Mouse (Mus musculus) liver, adult 2 months (tissue): ENCODE measurements around the gene Hdac4. TPM values are rescaled to one million over a fixed set of nuclear protein-coding genes. Genes with fewer than 3 reads are reported as not detected.

Experiments used
- DNase-seq: peaks from one replicate; pipeline ENCODE4 v3.0.0-alpha.2; 2011; ENCODE audit warnings: low read depth, low spot score; ENCODE audit errors: extremely low read depth
- H3K27ac ChIP-seq: fragments of 200-500 bp; replicated peaks from 2 replicates; pipeline ENCODE4 v1.5.1; 2012; ENCODE audit warnings: low read depth, mild to moderate bottlenecking, control low read depth, inconsistent platforms, low read length; ENCODE audit not compliant: insufficient read depth
- H3K27me3 ChIP-seq: fragments of 200-500 bp; 2 replicates; pipeline ENCODE4 v1.6.1; 2012; ENCODE audit warnings: mild to moderate bottlenecking, moderate library complexity, low read length, inconsistent platforms; ENCODE audit not compliant: control insufficient read depth, insufficient read depth
- H3K36me3 ChIP-seq: fragments of 200-500 bp; 2 replicates; pipeline ENCODE4 v1.6.1; 2012; ENCODE audit warnings: low read length, inconsistent platforms; ENCODE audit not compliant: control insufficient read depth, insufficient read depth
- H3K4me1 ChIP-seq: fragments of 200-500 bp; 2 replicates; pipeline ENCODE4 v1.6.1; 2011; ENCODE audit warnings: low read length; ENCODE audit not compliant: control insufficient read depth, insufficient read depth
- H3K4me3 ChIP-seq: fragments of 200-500 bp; 2 replicates; pipeline ENCODE4 v1.5.1; 2011; ENCODE audit warnings: low read depth, mild to moderate bottlenecking, control low read depth, low read length, moderate library complexity; ENCODE audit not compliant: insufficient read depth
- H3K79me2 ChIP-seq: fragments of 200-500 bp; 2 replicates; pipeline ENCODE4 v1.6.1; 2012; ENCODE audit warnings: inconsistent platforms, mild to moderate bottlenecking, low read length, moderate library complexity; ENCODE audit not compliant: control insufficient read depth, insufficient read depth
- H3K9ac ChIP-seq: fragments of 200-500 bp; 2 replicates; pipeline ENCODE4 v1.6.1; 2012; ENCODE audit warnings: low read depth, mild to moderate bottlenecking, control low read depth, inconsistent platforms, low read length
- CTCF ChIP-seq: fragments of 200-500 bp; IDR thresholded peaks from 2 replicates; pipeline ENCODE4 v1.5.1; 2011; ENCODE audit warnings: low read depth, low read length, control low read depth
- POLR2A ChIP-seq: fragments of 200-500 bp; IDR thresholded peaks from 2 replicates; pipeline ENCODE4 v1.6.1; 2011; ENCODE audit warnings: low read length, control low read depth; ENCODE audit not compliant: insufficient read depth; ENCODE audit errors: extremely low read depth
- WGBS: fragments of 180-500 bp; shearing (Covaris S2); methylation state at CpG from one replicate; pipeline ENCODE4 v1.1.7; 2018; 5-methylcytosine and 5-hydroxymethylcytosine counted together
- polyA plus RNA-seq: library from polyadenylated mRNA; depleted of rRNA; stranded (reverse); fragments of >200 nt; gene quantifications from 2 replicates; pipeline ENCODE4 v1.2.3, GENCODE M21; 2012
- total RNA-seq: library from RNA; depleted of rRNA; stranded (reverse); fragments of >200 nt; gene quantifications from 2 replicates; pipeline ENCODE4 v1.2.3, GENCODE M21; 2014

Hdac4 gene
- total and polyA plus RNA-seq, 2 experiments, result 5.3 to 5.7 TPM

GRCm38 (mm10) chr1:92107996-92108395 is 87.5 kb downstream of the Hdac4 start:
- no peaks in the 10 kb centered on the region for H3K27me3 ChIP-seq
- DNase-seq, result no peak
- TF ChIP-seq POLR2A (no peak), CTCF (no peak)
- peaks cover 27% of the 10 kb centered on the region; the same call in 1 of the 2 replicates for H3K79me2 ChIP-seq
- no peak overlapping the region for H3K9ac ChIP-seq
- no peak overlapping the region for H3K27ac ChIP-seq
- H3K4me1 ChIP-seq, result peaks cover 7% of the 10 kb centered on the region
- no peak overlapping the region for H3K4me3 ChIP-seq
- WGBS, result 91% methylated on average over 2 of the region's 2 CpGs
- no peaks in the 10 kb centered on the region for H3K36me3 ChIP-seq

DNA sequence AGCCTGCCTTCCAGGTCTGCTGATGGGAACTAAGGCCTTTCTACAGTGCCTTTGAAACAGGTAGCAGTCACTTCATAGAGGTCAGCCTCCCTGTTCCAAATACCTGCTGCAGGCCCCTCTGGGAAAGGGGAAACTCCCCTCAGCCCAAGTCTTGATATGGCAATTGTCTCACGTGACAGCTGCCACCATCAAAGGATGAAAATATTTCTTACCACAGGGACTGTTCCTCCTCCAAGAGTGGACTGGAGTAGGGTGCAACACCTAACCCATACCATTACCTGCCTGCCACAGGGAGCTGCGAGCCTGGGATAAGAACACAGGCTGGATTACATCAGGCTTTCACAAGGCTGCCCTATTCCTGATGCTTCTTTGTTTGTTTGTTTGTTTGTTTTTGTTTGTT is 88.0 kb downstream of the Hdac4 start:
- H3K79me2 ChIP-seq, result peaks cover 27% of the 10 kb centered on the region; the same call in 1 of the 2 replicates
- peaks cover 4% of the 10 kb centered on the region for H3K4me1 ChIP-seq
- H3K36me3 ChIP-seq, result no peaks in the 10 kb centered on the region
- WGBS, result 98% methylated on average over 2 of the region's 2 CpGs
- H3K4me3 ChIP-seq, result no peak overlapping the region
- no peak overlapping the region for H3K9ac ChIP-seq
- no peak for DNase-seq
- no peaks in the 10 kb centered on the region for H3K27me3 ChIP-seq
- no peak overlapping the region for H3K27ac ChIP-seq
- TF ChIP-seq POLR2A, result no peak
- no peak for TF ChIP-seq CTCF

DNA sequence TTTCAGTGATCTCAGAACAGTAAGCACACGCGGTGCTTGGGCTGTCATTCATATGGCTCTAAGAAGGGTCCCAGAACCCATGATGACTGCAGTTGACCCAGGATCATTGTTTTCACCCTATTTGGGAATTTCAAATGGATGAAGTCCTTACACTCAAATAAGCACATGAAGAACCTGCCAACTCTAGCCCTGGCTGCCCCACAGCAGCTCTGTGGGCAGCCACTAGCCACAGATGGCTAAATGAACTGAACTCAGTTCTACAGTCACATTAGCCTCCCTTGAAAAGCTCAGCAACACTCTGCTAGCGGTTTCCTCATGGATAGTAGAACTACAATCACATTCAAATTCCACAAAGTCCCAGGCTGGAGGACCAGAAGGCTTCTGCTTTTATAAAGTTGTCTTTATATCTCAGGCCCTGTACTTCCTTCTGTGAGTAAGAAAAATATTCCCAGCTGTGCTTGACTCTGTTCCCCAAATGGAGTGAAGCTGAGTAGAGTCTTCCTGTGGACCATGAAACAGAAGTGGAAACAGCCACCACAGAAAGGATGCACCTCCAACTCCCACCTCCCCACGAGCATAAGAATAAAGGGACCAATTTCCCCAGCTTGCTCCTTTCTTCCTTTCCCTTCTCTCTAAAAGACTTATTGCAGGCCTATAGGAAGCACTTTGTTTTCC is 88.9 kb downstream of the Hdac4 start:
- no peak for DNase-seq
- Histone ChIP-seq H3K9ac (no peak overlapping the region), H3K27ac (no peak overlapping the region), H3K4me1 (peaks cover 2% of the 10 kb centered on the region), H3K79me2 (peaks cover 21% of the 10 kb centered on the region; the same call in 1 of the 2 replicates), H3K4me3 (no peak overlapping the region), H3K27me3 (no peaks in the 10 kb centered on the region), H3K36me3 (no peaks in the 10 kb centered on the region)
- TF ChIP-seq CTCF, result no peak
- TF ChIP-seq POLR2A, result no peak
- 93% methylated on average over 4 of the region's 4 CpGs for WGBS

DNA sequence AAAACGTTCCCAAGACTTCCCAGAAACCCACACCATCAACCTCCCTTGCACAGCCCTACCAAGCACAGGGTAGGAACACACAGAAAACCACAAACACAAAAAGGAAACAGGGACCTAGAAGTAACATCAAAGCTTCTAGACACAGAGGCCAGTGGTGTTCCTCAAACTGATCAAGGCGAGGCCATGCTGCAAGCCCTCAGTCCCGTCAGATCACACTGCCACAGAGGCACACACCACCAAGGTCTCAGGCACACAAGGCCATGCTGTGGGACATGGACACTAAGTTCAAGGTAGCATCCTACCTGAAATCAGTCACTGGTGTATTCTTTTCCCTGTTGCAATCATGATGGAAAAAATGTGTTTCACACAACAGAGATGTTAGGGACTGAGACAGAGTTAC is 90.8 kb downstream of the Hdac4 start:
- TF ChIP-seq CTCF, result no peak
- no peak for TF ChIP-seq POLR2A

DNA sequence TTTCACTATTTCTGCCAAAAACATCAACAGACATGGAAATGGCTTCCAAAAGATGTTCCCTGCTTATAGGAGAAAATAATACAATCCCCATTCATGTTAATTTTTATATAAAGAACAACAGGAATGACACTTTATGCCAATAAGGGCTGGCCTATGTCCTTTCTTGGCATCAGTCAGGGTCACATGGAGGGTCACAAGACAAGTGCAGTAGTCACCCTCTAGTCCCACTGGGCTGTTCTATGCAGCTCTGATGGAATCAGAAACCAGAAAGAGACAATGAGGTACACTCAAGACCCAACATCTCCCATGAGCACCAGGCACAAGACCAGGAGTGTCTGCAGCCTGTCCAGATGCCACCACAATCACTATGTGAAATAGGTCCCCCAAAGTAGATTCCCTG is 91.5 kb downstream of the Hdac4 start:
- H3K36me3 ChIP-seq, result no peaks in the 10 kb centered on the region
- no peak overlapping the region for H3K27ac ChIP-seq
- H3K4me3 ChIP-seq, result no peak overlapping the region
- peaks cover 15% of the 10 kb centered on the region; the same call in 1 of the 2 replicates for H3K79me2 ChIP-seq
- TF ChIP-seq POLR2A (no peak), CTCF (no peak)
- no peak for DNase-seq
- H3K4me1 ChIP-seq, result peaks cover 15% of the 10 kb centered on the region
- H3K9ac ChIP-seq, result no peak overlapping the region
- no peaks in the 10 kb centered on the region for H3K27me3 ChIP-seq

More for the DNA sequence above, 90.8 kb downstream of the Hdac4 start:
- H3K27me3 ChIP-seq, result no peaks in the 10 kb centered on the region
- H3K36me3 ChIP-seq, result no peaks in the 10 kb centered on the region
- H3K4me3 ChIP-seq, result no peak overlapping the region
- H3K9ac ChIP-seq, result no peak overlapping the region
- 81% methylated on average over 3 of the region's 3 CpGs for WGBS
- peaks cover 18% of the 10 kb centered on the region; the same call in 1 of the 2 replicates for H3K79me2 ChIP-seq
- no peak for DNase-seq
- peaks cover 8% of the 10 kb centered on the region for H3K4me1 ChIP-seq
- no peak overlapping the region for H3K27ac ChIP-seq

DNA sequence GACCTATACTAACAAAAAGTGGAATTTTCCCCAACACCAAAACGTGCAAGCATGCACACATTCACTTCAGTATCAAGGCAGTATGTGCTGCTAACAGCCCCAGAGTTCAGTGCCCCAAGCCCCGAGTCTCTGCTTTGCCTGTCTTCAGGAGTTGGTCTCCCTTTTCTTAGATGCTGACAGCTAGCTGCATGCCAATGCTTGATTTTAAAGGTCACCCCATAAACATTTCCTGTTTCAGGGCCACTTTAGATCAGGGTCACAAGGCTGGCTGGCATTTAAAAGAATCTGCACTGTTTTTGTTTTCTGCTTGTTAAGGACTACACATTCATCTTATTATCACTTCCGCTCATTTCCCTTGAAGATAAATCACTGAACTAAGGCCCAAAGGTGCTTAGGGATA is 92.1 kb downstream of the Hdac4 start:
- H3K79me2 ChIP-seq, result peaks cover 9% of the 10 kb centered on the region; the same call in 1 of the 2 replicates
- no peak overlapping the region for H3K9ac ChIP-seq
- 63% methylated on average over 3 of the region's 3 CpGs for WGBS
- H3K27ac ChIP-seq, result no peak overlapping the region
- no peak overlapping the region for H3K4me3 ChIP-seq
- DNase-seq, result no peak
- peaks cover 16% of the 10 kb centered on the region for H3K4me1 ChIP-seq
- no peaks in the 10 kb centered on the region for H3K36me3 ChIP-seq
- TF ChIP-seq POLR2A, result no peak
- no peak for TF ChIP-seq CTCF
- H3K27me3 ChIP-seq, result no peaks in the 10 kb centered on the region
